Mouse (Mus musculus) embryonic facial prominence, embryonic 13.5 days (tissue): ENCODE measurements around the gene Arhgef3. TPM values are rescaled to one million over a fixed set of nuclear protein-coding genes. Genes with fewer than 3 reads are reported as not detected.

Source experiments
- ATAC-seq: fragments of 200-750 bp; cut with Nextera tagmentation; 2 replicates; pipeline ENCODE4 v1.8.0; 2017; ENCODE audit warnings: low read depth; ENCODE audit not compliant: insufficient number of reproducible peaks, insufficient read depth, low FRiP score, low TSS enrichment
- H3K27ac ChIP-seq: fragments of 300-500 bp; sonication (generic); 2 replicates; pipeline ENCODE4 v1.5.1; 2015; ENCODE audit warnings: moderate library complexity, mild to moderate bottlenecking, inconsistent platforms
- H3K27me3 ChIP-seq: fragments of 300-500 bp; sonication (generic); 2 replicates; pipeline ENCODE4 v1.6.1; 2015; ENCODE audit warnings: mild to moderate bottlenecking, inconsistent platforms
- H3K36me3 ChIP-seq: fragments of 300-500 bp; sonication (generic); 2 replicates; pipeline ENCODE4 v1.6.1; 2015; ENCODE audit warnings: mild to moderate bottlenecking, inconsistent platforms
- H3K4me1 ChIP-seq: fragments of 300-500 bp; sonication (generic); 2 replicates; pipeline ENCODE4 v1.6.1; 2015; ENCODE audit warnings: inconsistent platforms
- H3K4me2 ChIP-seq: fragments of 300-500 bp; sonication (generic); 2 replicates; pipeline ENCODE4 v1.6.1; 2015; ENCODE audit warnings: moderate library complexity, mild to moderate bottlenecking, inconsistent platforms
- H3K4me3 ChIP-seq: fragments of 300-500 bp; sonication (generic); 2 replicates; pipeline ENCODE4 v1.5.1; 2015; ENCODE audit warnings: mild to moderate bottlenecking, inconsistent platforms
- H3K9ac ChIP-seq: fragments of 300-500 bp; sonication (generic); 2 replicates; pipeline ENCODE4 v1.6.1; 2015; ENCODE audit warnings: mild to moderate bottlenecking, inconsistent platforms
- H3K9me3 ChIP-seq: fragments of 300-500 bp; sonication (generic); 2 replicates; pipeline ENCODE4 v1.6.1; 2016; ENCODE audit warnings: inconsistent platforms
- WGBS: fragments of 180-500 bp; shearing (Covaris S2); methylation state at CpG from one replicate; pipeline ENCODE4 v1.1.7; 2015; ENCODE audit warnings: mixed read lengths; 5-methylcytosine and 5-hydroxymethylcytosine counted together
- polyA plus RNA-seq: library from polyadenylated mRNA; unstranded; fragments of >200 nt; fragmentation: Nextera tagmentation; extraction: Ambion mirVana; gene quantifications from 2 replicates; pipeline ENCODE4 v1.2.1, GENCODE M21; 2015

The Arhgef3 gene
- polyA plus RNA-seq, 1 experiment from 2014 or later = 12.8 TPM

- Histone ChIP-seq H3K27ac (no peak overlapping the region), H3K27me3 (no peaks in the 10 kb centered on the region), H3K36me3 (no peaks in the 10 kb centered on the region), H3K9ac (no peak overlapping the region), H3K9me3 (no peaks in the 10 kb centered on the region), H3K4me1 (no peaks in the 10 kb centered on the region), H3K4me2 (no peak overlapping the region), H3K4me3 (no peak overlapping the region)
- WGBS = 71% methylated on average over 7 of the region's 7 CpGs
- ATAC-seq = no peak
Measured at GRCm38 (mm10) chr14:27250281-27250789, 135.6 kb downstream of the Arhgef3 start.

- H3K27me3 ChIP-seq = no peaks in the 10 kb centered on the region
- 81% methylated on average over 5 of the region's 5 CpGs for WGBS
- H3K27ac ChIP-seq = no peak overlapping the region
- H3K4me2 ChIP-seq = no peak overlapping the region
- no peak for ATAC-seq
- H3K9me3 ChIP-seq = no peaks in the 10 kb centered on the region
- no peaks in the 10 kb centered on the region for H3K36me3 ChIP-seq
- no peak overlapping the region for H3K9ac ChIP-seq
- H3K4me3 ChIP-seq = no peak overlapping the region
- peaks cover 8% of the 10 kb centered on the region; the same call in 1 of the 2 replicates for H3K4me1 ChIP-seq
Measured at GRCm38 (mm10) chr14:27253391-27253790, 138.7 kb downstream of the Arhgef3 start.

- Histone ChIP-seq H3K27me3 (no peaks in the 10 kb centered on the region), H3K36me3 (no peaks in the 10 kb centered on the region), H3K4me1 (peaks cover 6% of the 10 kb centered on the region; the same call in 1 of the 2 replicates), H3K4me3 (no peak overlapping the region), H3K27ac (no peak overlapping the region), H3K4me2 (no peak overlapping the region), H3K9me3 (no peaks in the 10 kb centered on the region), H3K9ac (no peak overlapping the region)
- no peak for ATAC-seq
- 62% methylated on average over 6 of the region's 6 CpGs for WGBS
Measured at GRCm38 (mm10) chr14:27262349-27262748, 147.7 kb downstream of the Arhgef3 start.

- 82% methylated on average over 1 of the region's 1 CpGs for WGBS
- Histone ChIP-seq H3K36me3 (no peaks in the 10 kb centered on the region), H3K27me3 (no peaks in the 10 kb centered on the region), H3K27ac (no peak overlapping the region), H3K4me1 (peaks cover 5% of the 10 kb centered on the region), H3K9ac (no peak overlapping the region), H3K9me3 (no peaks in the 10 kb centered on the region), H3K4me2 (no peak overlapping the region), H3K4me3 (no peak overlapping the region)
- no peak for ATAC-seq
Measured at GRCm38 (mm10) chr14:27266601-27267000, 151.9 kb downstream of the Arhgef3 start.

GRCm38 (mm10) chr14:27268137-27268536 lies 153.4 kb downstream of the Arhgef3 start:
- H3K9me3 ChIP-seq = no peaks in the 10 kb centered on the region
- H3K27ac ChIP-seq = no peak overlapping the region
- H3K4me3 ChIP-seq = no peak overlapping the region
- ATAC-seq = no peak
- no peaks in the 10 kb centered on the region for H3K36me3 ChIP-seq
- no peaks in the 10 kb centered on the region for H3K27me3 ChIP-seq
- peaks cover 11% of the 10 kb centered on the region for H3K4me1 ChIP-seq
- 81% methylated on average over 5 of the region's 5 CpGs for WGBS
- no peak overlapping the region for H3K4me2 ChIP-seq
- H3K9ac ChIP-seq = no peak overlapping the region

GRCm38 (mm10) chr14:27268986-27269700 lies 154.4 kb downstream of the Arhgef3 start:
- WGBS = 85% methylated on average over 16 of the region's 16 CpGs

GRCm38 (mm10) chr14:27269836-27270235 lies 155.1 kb downstream of the Arhgef3 start:
- H3K9me3 ChIP-seq = no peaks in the 10 kb centered on the region
- no peaks in the 10 kb centered on the region for H3K36me3 ChIP-seq
- no peak overlapping the region for H3K9ac ChIP-seq
- no peak for ATAC-seq
- H3K4me1 ChIP-seq = peaks cover 11% of the 10 kb centered on the region
- no peak overlapping the region for H3K4me2 ChIP-seq
- no peak overlapping the region for H3K27ac ChIP-seq
- WGBS = 60% methylated on average over 4 of the region's 4 CpGs
- H3K27me3 ChIP-seq = no peaks in the 10 kb centered on the region
- no peak overlapping the region for H3K4me3 ChIP-seq

More at GRCm38 (mm10) chr14:27268986-27269700, 154.4 kb downstream of the Arhgef3 start:
- Histone ChIP-seq H3K9ac (no peak overlapping the region), H3K9me3 (no peaks in the 10 kb centered on the region), H3K27me3 (no peaks in the 10 kb centered on the region), H3K4me2 (no peak overlapping the region), H3K27ac (no peak overlapping the region), H3K4me1 (peaks cover 11% of the 10 kb centered on the region), H3K4me3 (no peak overlapping the region), H3K36me3 (no peaks in the 10 kb centered on the region)
- no peak for ATAC-seq

GRCm38 (mm10) chr14:27270466-27270865 lies 155.8 kb downstream of the Arhgef3 start:
- 92% methylated on average over 4 of the region's 4 CpGs for WGBS
- H3K4me3 ChIP-seq = no peak overlapping the region
- H3K27ac ChIP-seq = no peak overlapping the region
- ATAC-seq = no peak
- no peaks in the 10 kb centered on the region for H3K9me3 ChIP-seq
- H3K4me2 ChIP-seq = no peak overlapping the region
- H3K4me1 ChIP-seq = peaks cover 11% of the 10 kb centered on the region
- no peak overlapping the region for H3K9ac ChIP-seq
- H3K36me3 ChIP-seq = no peaks in the 10 kb centered on the region
- no peaks in the 10 kb centered on the region for H3K27me3 ChIP-seq

- WGBS = 48% methylated on average over 10 of the region's 10 CpGs
- Histone ChIP-seq H3K27me3 (no peaks in the 10 kb centered on the region), H3K36me3 (no peaks in the 10 kb centered on the region), H3K27ac (no peak overlapping the region), H3K9me3 (no peaks in the 10 kb centered on the region), H3K4me2 (no peak overlapping the region), H3K4me1 (peaks cover 11% of the 10 kb centered on the region), H3K4me3 (no peak overlapping the region), H3K9ac (no peak overlapping the region)
- ATAC-seq = no peak
Measured at GRCm38 (mm10) chr14:27271371-27272071, 156.8 kb downstream of the Arhgef3 start.

GRCm38 (mm10) chr14:27272072-27272834 lies 157.6 kb downstream of the Arhgef3 start:
- no peaks in the 10 kb centered on the region for H3K9me3 ChIP-seq

GRCm38 (mm10) chr14:27272835-27273138 lies 158.1 kb downstream of the Arhgef3 start:
- H3K4me3 ChIP-seq = no peak overlapping the region
- peaks cover 11% of the 10 kb centered on the region for H3K4me1 ChIP-seq
- H3K4me2 ChIP-seq = no peak overlapping the region
- no peak for ATAC-seq
- no peak overlapping the region for H3K9ac ChIP-seq
- no peaks in the 10 kb centered on the region for H3K36me3 ChIP-seq
- no peaks in the 10 kb centered on the region for H3K9me3 ChIP-seq
- H3K27me3 ChIP-seq = no peaks in the 10 kb centered on the region
- WGBS = 78% methylated on average over 2 of the region's 2 CpGs
- no peak overlapping the region for H3K27ac ChIP-seq

More at GRCm38 (mm10) chr14:27272072-27272834, 157.6 kb downstream of the Arhgef3 start:
- peaks cover 11% of the 10 kb centered on the region for H3K4me1 ChIP-seq
- H3K27me3 ChIP-seq = no peaks in the 10 kb centered on the region
- H3K27ac ChIP-seq = no peak overlapping the region
- H3K9ac ChIP-seq = no peak overlapping the region
- no peak overlapping the region for H3K4me3 ChIP-seq
- 35% methylated on average over 11 of the region's 11 CpGs for WGBS
- H3K36me3 ChIP-seq = no peaks in the 10 kb centered on the region
- no peak for ATAC-seq
- no peak overlapping the region for H3K4me2 ChIP-seq
